Mouse (Mus musculus): ENCODE results near the gene Ints4. TPM values are rescaled to one million over a fixed set of nuclear protein-coding genes. Genes with fewer than 3 reads are reported as not detected.

The Ints4 gene
- polyA plus RNA-seq, 1 experiment from 2014 or later: 37.8 TPM

GRCm38 (mm10) chr7:97495052-97495451, 14.3 kb downstream of the Ints4 start:
- ATAC-seq (replicated peaks; ENCODE audit: insufficient number of reproducible peaks, low FRiP score, low TSS enrichment): no peak
- H3K27me3 ChIP-seq (ENCODE audit: control insufficient read depth, insufficient read depth, low read length): no peaks in the 10 kb centered on the region
- H3K9ac ChIP-seq (ENCODE audit: low read depth, low read length): no peak overlapping the region
- no peak overlapping the region for H3K27ac ChIP-seq (ENCODE audit: low read depth, low read length)
- no peak overlapping the region for H3K4me3 ChIP-seq (ENCODE audit: low read depth, low read length)
- no peaks in the 10 kb centered on the region for H3K4me1 ChIP-seq (ENCODE audit: control insufficient read depth, insufficient read depth, low read length)
- peaks cover 13% of the 10 kb centered on the region; the same call in 1 of the 2 replicates for H3K36me3 ChIP-seq (ENCODE audit: control insufficient read depth, insufficient read depth, low read length)
- H3K9me3 ChIP-seq (replicated peaks; ENCODE audit: control insufficient read depth, low read length): no peaks in the 10 kb centered on the region
- no peak overlapping the region for H3K4me2 ChIP-seq

- H3K4me3 ChIP-seq (ENCODE audit: low read depth, low read length): no peak overlapping the region
- no peaks in the 10 kb centered on the region for H3K9me3 ChIP-seq (replicated peaks; ENCODE audit: control insufficient read depth, low read length)
- H3K9ac ChIP-seq (ENCODE audit: low read depth, low read length): no peak overlapping the region
- H3K36me3 ChIP-seq (ENCODE audit: control insufficient read depth, insufficient read depth, low read length): peaks cover 11% of the 10 kb centered on the region
- ATAC-seq (replicated peaks; ENCODE audit: insufficient number of reproducible peaks, low FRiP score, low TSS enrichment): no peak
- no peaks in the 10 kb centered on the region for H3K27me3 ChIP-seq (ENCODE audit: control insufficient read depth, insufficient read depth, low read length)
- no peaks in the 10 kb centered on the region for H3K4me1 ChIP-seq (ENCODE audit: control insufficient read depth, insufficient read depth, low read length)
- H3K4me2 ChIP-seq: no peak overlapping the region
- WGBS (ENCODE audit: insufficient replicate concordance): 73% methylated on average over 5 of the region's 5 CpGs
- no peak overlapping the region for H3K27ac ChIP-seq (ENCODE audit: low read depth, low read length)
Observed at GRCm38 (mm10) chr7:97500555-97501209, 19.9 kb downstream of the Ints4 start.

- Histone ChIP-seq H3K9ac (ENCODE audit: low read depth, low read length) (no peak overlapping the region), H3K4me2 (no peak overlapping the region), H3K9me3 (replicated peaks; ENCODE audit: control insufficient read depth, low read length) (no peaks in the 10 kb centered on the region), H3K27ac (ENCODE audit: low read depth, low read length) (peak overlapping the region; percentile 24), H3K4me3 (ENCODE audit: low read depth, low read length) (no peak overlapping the region), H3K4me1 (ENCODE audit: control insufficient read depth, insufficient read depth, low read length) (0 out of 2 replicates have a peak, but pooled peaks cover 3% of the 10 kb centered on the region), H3K36me3 (ENCODE audit: control insufficient read depth, insufficient read depth, low read length) (peaks cover 11% of the 10 kb centered on the region), H3K27me3 (ENCODE audit: control insufficient read depth, insufficient read depth, low read length) (no peaks in the 10 kb centered on the region)
- ATAC-seq (replicated peaks; ENCODE audit: insufficient number of reproducible peaks, low FRiP score, low TSS enrichment): no peak
- 39% methylated on average over 1 of the region's 1 CpGs for WGBS (ENCODE audit: insufficient replicate concordance)
Observed at GRCm38 (mm10) chr7:97514786-97515185, 34.0 kb downstream of the Ints4 start.

- Histone ChIP-seq H3K36me3 (ENCODE audit: control insufficient read depth, insufficient read depth, low read length) (peaks cover 12% of the 10 kb centered on the region), H3K9ac (ENCODE audit: low read depth, low read length) (no peak overlapping the region), H3K4me3 (ENCODE audit: low read depth, low read length) (no peak overlapping the region), H3K9me3 (replicated peaks; ENCODE audit: control insufficient read depth, low read length) (no peaks in the 10 kb centered on the region), H3K4me1 (ENCODE audit: control insufficient read depth, insufficient read depth, low read length) (0 out of 2 replicates have a peak, but pooled peaks cover 2% of the 10 kb centered on the region), H3K4me2 (no peak overlapping the region), H3K27ac (ENCODE audit: low read depth, low read length) (no peak overlapping the region), H3K27me3 (ENCODE audit: control insufficient read depth, insufficient read depth, low read length) (no peaks in the 10 kb centered on the region)
- ATAC-seq (replicated peaks; ENCODE audit: insufficient number of reproducible peaks, low FRiP score, low TSS enrichment): no peak
- WGBS (ENCODE audit: insufficient replicate concordance): 91% methylated on average over 2 of the region's 2 CpGs
Observed at GRCm38 (mm10) chr7:97519935-97520334, 39.2 kb downstream of the Ints4 start.

- WGBS (ENCODE audit: insufficient replicate concordance): 85% methylated on average over 5 of the region's 5 CpGs
- ATAC-seq (replicated peaks; ENCODE audit: insufficient number of reproducible peaks, low FRiP score, low TSS enrichment): no peak
- H3K27me3 ChIP-seq (ENCODE audit: control insufficient read depth, insufficient read depth, low read length): no peaks in the 10 kb centered on the region
- H3K4me3 ChIP-seq (ENCODE audit: low read depth, low read length): no peak overlapping the region
- no peak overlapping the region for H3K9ac ChIP-seq (ENCODE audit: low read depth, low read length)
- no peaks in the 10 kb centered on the region for H3K4me1 ChIP-seq (ENCODE audit: control insufficient read depth, insufficient read depth, low read length)
- peaks cover 28% of the 10 kb centered on the region for H3K36me3 ChIP-seq (ENCODE audit: control insufficient read depth, insufficient read depth, low read length)
- H3K27ac ChIP-seq (ENCODE audit: low read depth, low read length): no peak overlapping the region
- no peak overlapping the region for H3K4me2 ChIP-seq
- no peaks in the 10 kb centered on the region for H3K9me3 ChIP-seq (replicated peaks; ENCODE audit: control insufficient read depth, low read length)
Observed at GRCm38 (mm10) chr7:97535531-97535930, 54.8 kb downstream of the Ints4 start.

- Histone ChIP-seq H3K4me1 (ENCODE audit: control insufficient read depth, insufficient read depth, low read length) (no peaks in the 10 kb centered on the region), H3K9me3 (replicated peaks; ENCODE audit: control insufficient read depth, low read length) (no peaks in the 10 kb centered on the region), H3K27ac (ENCODE audit: low read depth, low read length) (no peak overlapping the region), H3K4me2 (no peak overlapping the region), H3K27me3 (ENCODE audit: control insufficient read depth, insufficient read depth, low read length) (no peaks in the 10 kb centered on the region), H3K36me3 (ENCODE audit: control insufficient read depth, insufficient read depth, low read length) (peaks cover 27% of the 10 kb centered on the region), H3K9ac (ENCODE audit: low read depth, low read length) (no peak overlapping the region), H3K4me3 (ENCODE audit: low read depth, low read length) (no peak overlapping the region)
- WGBS (ENCODE audit: insufficient replicate concordance): 91% methylated on average over 5 of the region's 5 CpGs
- no peak for ATAC-seq (replicated peaks; ENCODE audit: insufficient number of reproducible peaks, low FRiP score, low TSS enrichment)
Observed at GRCm38 (mm10) chr7:97536571-97536970, 55.8 kb downstream of the Ints4 start.

- peaks cover 11% of the 10 kb centered on the region for H3K36me3 ChIP-seq (ENCODE audit: control insufficient read depth, insufficient read depth, low read length)
- no peaks in the 10 kb centered on the region for H3K4me1 ChIP-seq (ENCODE audit: control insufficient read depth, insufficient read depth, low read length)
- no peak overlapping the region for H3K4me2 ChIP-seq
- no peak for ATAC-seq (replicated peaks; ENCODE audit: insufficient number of reproducible peaks, low FRiP score, low TSS enrichment)
- no peak overlapping the region for H3K9ac ChIP-seq (ENCODE audit: low read depth, low read length)
- H3K4me3 ChIP-seq (ENCODE audit: low read depth, low read length): no peak overlapping the region
- WGBS (ENCODE audit: insufficient replicate concordance): 65% methylated on average over 2 of the region's 2 CpGs
- no peaks in the 10 kb centered on the region for H3K9me3 ChIP-seq (replicated peaks; ENCODE audit: control insufficient read depth, low read length)
- H3K27ac ChIP-seq (ENCODE audit: low read depth, low read length): no peak overlapping the region
- no peaks in the 10 kb centered on the region for H3K27me3 ChIP-seq (ENCODE audit: control insufficient read depth, insufficient read depth, low read length)
Observed at GRCm38 (mm10) chr7:97546462-97546861, 65.7 kb downstream of the Ints4 start.

GRCm38 (mm10) chr7:97549301-97549700, 68.5 kb downstream of the Ints4 start:
- H3K4me3 ChIP-seq (ENCODE audit: low read depth, low read length): no peak overlapping the region
- H3K27me3 ChIP-seq (ENCODE audit: control insufficient read depth, insufficient read depth, low read length): no peaks in the 10 kb centered on the region
- H3K9me3 ChIP-seq (replicated peaks; ENCODE audit: control insufficient read depth, low read length): no peaks in the 10 kb centered on the region
- no peaks in the 10 kb centered on the region for H3K36me3 ChIP-seq (ENCODE audit: control insufficient read depth, insufficient read depth, low read length)
- H3K4me1 ChIP-seq (ENCODE audit: control insufficient read depth, insufficient read depth, low read length): no peaks in the 10 kb centered on the region
- no peak overlapping the region for H3K4me2 ChIP-seq
- 80% methylated on average over 10 of the region's 10 CpGs for WGBS (ENCODE audit: insufficient replicate concordance)
- H3K9ac ChIP-seq (ENCODE audit: low read depth, low read length): no peak overlapping the region
- ATAC-seq (replicated peaks; ENCODE audit: insufficient number of reproducible peaks, low FRiP score, low TSS enrichment): no peak
- no peak overlapping the region for H3K27ac ChIP-seq (ENCODE audit: low read depth, low read length)

GRCm38 (mm10) chr7:97550673-97551072, 69.9 kb downstream of the Ints4 start:
- Histone ChIP-seq H3K9ac (ENCODE audit: low read depth, low read length) (no peak overlapping the region), H3K27me3 (ENCODE audit: control insufficient read depth, insufficient read depth, low read length) (no peaks in the 10 kb centered on the region), H3K9me3 (replicated peaks; ENCODE audit: control insufficient read depth, low read length) (no peaks in the 10 kb centered on the region), H3K27ac (ENCODE audit: low read depth, low read length) (no peak overlapping the region), H3K4me2 (no peak overlapping the region), H3K36me3 (ENCODE audit: control insufficient read depth, insufficient read depth, low read length) (no peaks in the 10 kb centered on the region), H3K4me3 (ENCODE audit: low read depth, low read length) (no peak overlapping the region), H3K4me1 (ENCODE audit: control insufficient read depth, insufficient read depth, low read length) (no peaks in the 10 kb centered on the region)
- no peak for ATAC-seq (replicated peaks; ENCODE audit: insufficient number of reproducible peaks, low FRiP score, low TSS enrichment)
- WGBS (ENCODE audit: insufficient replicate concordance): 80% methylated on average over 9 of the region's 9 CpGs
